Mouse (Mus musculus) cerebellum, adult 11-12 months (tissue): ENCODE data around the gene Olfr297.

ENCODE experiments used
- DNase-seq: peaks from one replicate; pipeline ENCODE4 v3.0.0; 2022

The Olfr297 gene

GRCm38 (mm10) chr7:86519668-86520067 is at the start of gene Olfr297:
Gene Olfr297, plus strand, starts transcription at chr7:86519968.
- DNase-seq: no peak

- no peak for DNase-seq
Measured at GRCm38 (mm10) chr7:86492384-86492783, 27.4 kb upstream of the Olfr297 start, which contains the start of gene Olfr298. Gene Olfr298, minus strand, starts transcription at chr7:86492484.
